Mouse (Mus musculus): ENCODE data around the gene Fbxw21.

The Fbxw21 gene

GRCm38 (mm10) chr9:109090446-109090845 lies 71.4 kb downstream of the Fbxw21 start:
- no peak for ATAC-seq (ENCODE audit: low TSS enrichment)
